Mouse (Mus musculus) brain, embryonic 14.5 days (tissue): ENCODE data around the gene Timp1.

ENCODE experiments used
- CTCF ChIP-seq: fragments of 200-500 bp; IDR thresholded peaks from 2 replicates; pipeline ENCODE4 v1.5.1; 2012; ENCODE audit warnings: inconsistent platforms, mild to moderate bottlenecking, moderate library complexity, borderline replicate concordance; ENCODE audit not compliant: insufficient read depth, insufficient read length; ENCODE audit errors: extremely low read depth
- POLR2A ChIP-seq: fragments of 200-500 bp; IDR thresholded peaks from 2 replicates; pipeline ENCODE4 v1.6.1; 2012; ENCODE audit warnings: mild to moderate bottlenecking, inconsistent platforms, borderline replicate concordance; ENCODE audit not compliant: poor library complexity, insufficient read depth, insufficient read length, severe bottlenecking; ENCODE audit errors: extremely low read depth

- TF ChIP-seq CTCF (no peak), POLR2A (no peak)
Observed at GRCm38 (mm10) chrX:20862105-20863065, 7.6 kb upstream of the Timp1 start.
